ENCODE assay signal across 11 mouse cellular contexts in the genomic region with DNA sequence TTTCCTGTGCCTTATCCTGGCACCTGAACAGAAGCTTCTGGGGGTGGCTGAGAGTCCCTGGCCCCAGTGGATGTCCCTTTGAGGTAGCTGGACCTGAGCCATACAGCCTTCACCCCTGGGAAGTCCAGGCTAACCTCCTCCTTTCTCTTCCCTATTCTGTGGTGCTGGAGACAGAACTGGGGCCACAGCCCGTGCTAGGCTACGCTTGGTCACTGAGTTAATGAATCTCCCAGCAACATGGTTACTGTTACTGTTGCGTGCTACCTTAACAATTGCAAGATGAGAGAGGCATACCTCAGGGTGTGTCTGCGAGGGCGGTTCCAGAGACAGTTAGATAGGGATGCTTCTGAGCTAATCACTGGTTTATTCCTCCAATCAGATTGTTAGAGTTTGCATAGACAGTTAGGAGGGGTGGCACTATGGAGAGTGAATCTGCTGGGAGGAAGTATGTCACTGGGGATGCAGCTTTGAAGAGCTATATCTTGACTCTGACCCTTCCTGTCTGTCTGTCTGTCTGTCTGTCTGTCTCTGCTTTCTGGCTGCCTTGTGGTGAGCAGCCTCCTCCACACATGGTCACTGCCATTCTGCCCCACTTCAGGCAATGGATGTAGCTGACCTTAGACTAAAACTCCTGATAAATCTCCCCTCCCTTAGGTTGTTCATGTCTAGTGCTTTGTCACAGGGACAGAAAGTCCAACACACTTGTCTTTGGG. TPM values are rescaled to one million over a fixed set of nuclear protein-coding genes. Genes with fewer than 3 reads are reported as not detected.
DNase-seq lines count a peak whose midpoint lies in the region; ATAC-seq lines count a peak whose summit lies in the region.
"Had no signal": no experiment of that assay in that cellular context is flagged by ENCODE, and none has a peak within 500 bp of the region (broad histone marks: within the 10 kb centered on the region; RNA-seq: fewer than 3 reads in every experiment).

No protein-coding gene starts in this region.

- 0 out of 2 replicates have a peak overlapping the region, but pooled peaks have one; percentile 26 for H3K9ac ChIP-seq in intestine, embryonic 15.5 days
- no peak overlapping the region for H3K9ac ChIP-seq in intestine, embryonic 16.5 days (ENCODE audit: low read depth, low read length)
- no peak overlapping the region for H3K9ac ChIP-seq in hindbrain, embryonic 15.5 days
- H3K9ac ChIP-seq in midbrain, embryonic 16.5 days (ENCODE audit: low read depth, low read length) = peak overlapping the region; percentile 4; the same call in 1 of the 2 replicates
- H3K9ac ChIP-seq: stomach, embryonic 15.5 days had no signal

- DNase-seq in c-Kit-positive CD71-positive TER-119-positive erythroid progenitor cells, embryonic 14.5 days (ENCODE audit: low spot score) = peak; percentile 52
- no peak for DNase-seq in spleen, postnatal 4 days (ENCODE audit: low spot score in 2 of 2)
- no peak for DNase-seq in urinary bladder, postnatal 10 days (ENCODE audit: low spot score)
- no peak for DNase-seq in kidney, postnatal 14 days
- DNase-seq: kidney, adult 9 months had no signal

- H3K36me3 ChIP-seq in intestine, embryonic 15.5 days = no peaks in the 10 kb centered on the region
- H3K36me3 ChIP-seq in intestine, embryonic 16.5 days (ENCODE audit: control insufficient read depth, insufficient read depth, low read length) = no peaks in the 10 kb centered on the region
- H3K36me3 ChIP-seq in hindbrain, embryonic 15.5 days = no peaks in the 10 kb centered on the region
- no peaks in the 10 kb centered on the region for H3K36me3 ChIP-seq in midbrain, embryonic 16.5 days (ENCODE audit: control insufficient read depth, insufficient read depth, low read length)
- H3K36me3 ChIP-seq: stomach, embryonic 15.5 days had no signal

- no peaks in the 10 kb centered on the region for H3K27me3 ChIP-seq in intestine, embryonic 15.5 days (replicated peaks)
- no peaks in the 10 kb centered on the region for H3K27me3 ChIP-seq in intestine, embryonic 16.5 days (replicated peaks; ENCODE audit: control insufficient read depth, insufficient read depth, low read length)
- no peaks in the 10 kb centered on the region for H3K27me3 ChIP-seq in hindbrain, embryonic 15.5 days
- H3K27me3 ChIP-seq in midbrain, embryonic 16.5 days (ENCODE audit: control insufficient read depth, insufficient read depth, low read depth, low read length) = no peaks in the 10 kb centered on the region
- H3K27me3 ChIP-seq: stomach, embryonic 15.5 days had no signal

- H3K9me3 ChIP-seq in intestine, embryonic 15.5 days = no peaks in the 10 kb centered on the region
- H3K9me3 ChIP-seq in intestine, embryonic 16.5 days (ENCODE audit: control insufficient read depth, low read length) = no peaks in the 10 kb centered on the region
- no peaks in the 10 kb centered on the region for H3K9me3 ChIP-seq in hindbrain, embryonic 15.5 days
- H3K9me3 ChIP-seq in midbrain, embryonic 16.5 days (replicated peaks; ENCODE audit: control insufficient read depth, low read length, poor library complexity, severe bottlenecking) = no peaks in the 10 kb centered on the region
- H3K9me3 ChIP-seq: stomach, embryonic 15.5 days had no signal

- H3K4me2 ChIP-seq in intestine, embryonic 15.5 days (replicated peaks) = peak overlapping the region; percentile 20; the same call in 1 of the 2 replicates
- no peak overlapping the region for H3K4me2 ChIP-seq in intestine, embryonic 16.5 days (ENCODE audit: low read depth, low read length)
- H3K4me2 ChIP-seq in hindbrain, embryonic 15.5 days = peak overlapping the region; percentile 43; the same call in 1 of the 2 replicates
- H3K4me2 ChIP-seq in midbrain, embryonic 16.5 days (ENCODE audit: low read length) = no peak overlapping the region; the same call in 1 of the 2 replicates
- H3K4me2 ChIP-seq: stomach, embryonic 15.5 days had no signal

- ATAC-seq in intestine, embryonic 15.5 days = no peak
- ATAC-seq in intestine, embryonic 16.5 days = no peak
- no peak for ATAC-seq in hindbrain, embryonic 15.5 days (ENCODE audit: low FRiP score, low read depth)
- ATAC-seq in midbrain, embryonic 16.5 days = no peak

- H3K27ac ChIP-seq in intestine, embryonic 15.5 days = no peak overlapping the region
- no peak overlapping the region for H3K27ac ChIP-seq in intestine, embryonic 16.5 days (ENCODE audit: low read length)
- H3K27ac ChIP-seq in hindbrain, embryonic 15.5 days (replicated peaks) = peak overlapping the region; percentile 68; the same call in 1 of the 2 replicates
- no peak overlapping the region for H3K27ac ChIP-seq in midbrain, embryonic 16.5 days (ENCODE audit: low read length)
- H3K27ac ChIP-seq: stomach, embryonic 15.5 days had no signal

- WGBS in intestine, embryonic 15.5 days = 71% methylated on average over 5 of the region's 5 CpGs
- WGBS in intestine, embryonic 16.5 days = 76% methylated on average over 5 of the region's 5 CpGs
- 61% methylated on average over 5 of the region's 5 CpGs for WGBS in hindbrain, embryonic 15.5 days
- WGBS in midbrain, embryonic 16.5 days = 78% methylated on average over 5 of the region's 5 CpGs

- no peak overlapping the region for H3K4me3 ChIP-seq in intestine, embryonic 15.5 days (replicated peaks)
- H3K4me3 ChIP-seq in intestine, embryonic 16.5 days (ENCODE audit: low read length) = no peak overlapping the region
- no peak overlapping the region for H3K4me3 ChIP-seq in hindbrain, embryonic 15.5 days
- no peak overlapping the region for H3K4me3 ChIP-seq in midbrain, embryonic 16.5 days (ENCODE audit: low read depth, low read length)
- H3K4me3 ChIP-seq: stomach, embryonic 15.5 days had no signal

- peaks cover 59% of the 10 kb centered on the region for H3K4me1 ChIP-seq in intestine, embryonic 15.5 days (replicated peaks)
- peaks cover 65% of the 10 kb centered on the region for H3K4me1 ChIP-seq in intestine, embryonic 16.5 days (ENCODE audit: control insufficient read depth, insufficient read depth, low read length)
- peaks cover 59% of the 10 kb centered on the region for H3K4me1 ChIP-seq in hindbrain, embryonic 15.5 days (replicated peaks)
- peaks cover 37% of the 10 kb centered on the region for H3K4me1 ChIP-seq in midbrain, embryonic 16.5 days (ENCODE audit: control insufficient read depth, insufficient read depth, low read length)

RNA-seq across cellular contexts. Expression of gene Optc, which starts 20.1 kb away (rescaled TPM):
- polyA plus RNA-seq in intestine, embryonic 15.5 days (2015; fragmentation: Nextera tagmentation; extraction: Ambion mirVana) = 1.2 TPM in 2 replicates
- 1.1 and 1.3 TPM in 2 replicates for polyA plus RNA-seq in intestine, embryonic 16.5 days (2015; fragmentation: Nextera tagmentation; extraction: Ambion mirVana)
- 3.0 and 3.9 TPM in 2 replicates for polyA plus RNA-seq in hindbrain, embryonic 15.5 days (2015; fragmentation: Nextera tagmentation; extraction: Ambion mirVana)
- 2.3 and 3.7 TPM in 2 replicates for polyA plus RNA-seq in midbrain, embryonic 16.5 days (2015; fragmentation: Nextera tagmentation; extraction: Ambion mirVana)
- polyA plus RNA-seq: liver, adult 2 months had no signal

RNA-seq across cellular contexts. Expression of gene Prelp, which starts 33.5 kb away (rescaled TPM):
- polyA plus RNA-seq in intestine, embryonic 15.5 days (2015; fragmentation: Nextera tagmentation; extraction: Ambion mirVana) = 2.3 and 2.8 TPM in 2 replicates
- polyA plus RNA-seq in intestine, embryonic 16.5 days (2015; fragmentation: Nextera tagmentation; extraction: Ambion mirVana) = 2.7 and 2.9 TPM in 2 replicates
- polyA plus RNA-seq in hindbrain, embryonic 15.5 days (2015; fragmentation: Nextera tagmentation; extraction: Ambion mirVana) = 12.0 and 18.0 TPM in 2 replicates
- 8.1 and 9.1 TPM in 2 replicates for polyA plus RNA-seq in midbrain, embryonic 16.5 days (2015; fragmentation: Nextera tagmentation; extraction: Ambion mirVana)

Comparison
In these comparisons a context has a peak if more than half of its experiments do, and no peak if none do; other contexts are left out.
1. H3K4me2 ChIP-seq: peak in intestine, embryonic 15.5 days (single experiment) and hindbrain, embryonic 15.5 days (single experiment); none in intestine, embryonic 16.5 days (single experiment) and midbrain, embryonic 16.5 days (single experiment).
2. H3K9ac ChIP-seq: peak in intestine, embryonic 15.5 days (single experiment) and midbrain, embryonic 16.5 days (single experiment); none in intestine, embryonic 16.5 days (single experiment) and hindbrain, embryonic 15.5 days (single experiment).